Mouse (Mus musculus) midbrain, postnatal 0 days (tissue): ENCODE measurements around the gene Pcbp3. TPM values are rescaled to one million over a fixed set of nuclear protein-coding genes. Genes with fewer than 3 reads are reported as not detected.

Experiments
- ATAC-seq: fragments of 200-750 bp; cut with Nextera tagmentation; 2 replicates; pipeline ENCODE4 v1.8.0; 2017; ENCODE audit warnings: moderate number of reproducible peaks, mild to moderate bottlenecking, moderate TSS enrichment, moderate library complexity; ENCODE audit not compliant: low FRiP score
- DNase-seq: peaks from one replicate; pipeline ENCODE4 v3.0.0-alpha.2; 2015; ENCODE audit warnings: low spot score
- H3K27ac ChIP-seq: fragments of 300-500 bp; sonication (generic); 2 replicates; pipeline ENCODE4 v1.5.1; 2014; ENCODE audit warnings: low read depth, mild to moderate bottlenecking, low read length, mixed read lengths
- H3K27me3 ChIP-seq: fragments of 300-500 bp; sonication (generic); 2 replicates; pipeline ENCODE4 v1.6.1; 2014; ENCODE audit warnings: low read length, control low read depth, mixed read lengths; ENCODE audit not compliant: insufficient read depth
- H3K36me3 ChIP-seq: fragments of 300-500 bp; sonication (generic); 2 replicates; pipeline ENCODE4 v1.6.1; 2014; ENCODE audit warnings: low read length, control low read depth, mixed read lengths; ENCODE audit not compliant: insufficient read depth
- H3K4me1 ChIP-seq: fragments of 300-500 bp; sonication (generic); 2 replicates; pipeline ENCODE4 v1.6.1; 2014; ENCODE audit warnings: mild to moderate bottlenecking, control low read depth, antibody characterized with exemption, low read length, mixed read lengths; ENCODE audit not compliant: insufficient read depth
- H3K4me2 ChIP-seq: fragments of 300-500 bp; sonication (generic); 2 replicates; pipeline ENCODE4 v1.6.1; 2014; ENCODE audit warnings: low read depth, mild to moderate bottlenecking, low read length, mixed read lengths; ENCODE audit not compliant: poor library complexity, severe bottlenecking
- H3K4me3 ChIP-seq: fragments of 300-500 bp; sonication (generic); 2 replicates; pipeline ENCODE4 v1.5.1; 2014; ENCODE audit warnings: low read depth, mild to moderate bottlenecking, low read length, moderate library complexity
- H3K9ac ChIP-seq: fragments of 300-500 bp; sonication (generic); replicated peaks from 2 replicates; pipeline ENCODE4 v1.6.1; 2014; ENCODE audit warnings: mild to moderate bottlenecking, low read length, moderate library complexity, mixed read lengths; ENCODE audit not compliant: poor library complexity, severe bottlenecking
- H3K9me3 ChIP-seq: fragments of 300-500 bp; sonication (generic); 2 replicates; pipeline ENCODE4 v1.6.1; 2016; ENCODE audit warnings: low read length, control low read depth
- CTCF ChIP-seq: IDR thresholded peaks from 2 replicates; pipeline ENCODE4 v1.5.1; 2016; ENCODE audit warnings: antibody characterized with exemption, mild to moderate bottlenecking
- WGBS: fragments of 180-500 bp; shearing (Covaris S2); extraction: QIAGEN DNeasy Blood & Tissue Kit; methylation state at CpG from one replicate; pipeline ENCODE4 v1.1.7; 2014; 5-methylcytosine and 5-hydroxymethylcytosine counted together
- polyA plus RNA-seq: library from polyadenylated mRNA; unstranded; fragments of >200 nt; fragmentation: Nextera tagmentation; extraction: Ambion mirVana; gene quantifications from 2 replicates; pipeline ENCODE4 v1.2.1, GENCODE M21; 2015
- total RNA-seq: library from RNA; depleted of rRNA; stranded (reverse); fragments of >200 nt; gene quantifications from 2 replicates; pipeline ENCODE4 v1.2.3, GENCODE M21; 2014

The Pcbp3 gene
- total and polyA plus RNA-seq, 2 experiments from 2014 or later = 52.4 to 74.4 TPM

DNA sequence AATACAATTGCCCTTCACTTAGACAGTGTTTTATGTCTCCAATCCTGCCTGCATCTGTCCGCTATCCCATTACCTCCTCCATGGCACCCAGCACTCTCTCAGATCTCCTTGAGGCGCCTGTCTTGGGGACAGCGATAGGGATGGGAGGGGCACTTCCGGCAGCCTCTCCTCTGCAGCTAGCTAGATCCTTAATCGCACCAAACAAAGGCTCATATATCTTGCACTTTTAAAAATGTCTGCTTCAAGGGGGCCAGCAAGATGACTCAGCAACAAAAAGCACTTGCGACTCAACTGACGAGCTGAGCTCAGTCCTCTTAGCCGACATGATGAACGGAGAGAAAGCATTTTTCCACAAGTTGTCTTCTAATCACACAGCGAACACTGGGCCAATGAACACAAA is 55.3 kb downstream of the Pcbp3 start:
- H3K4me2 ChIP-seq = no peak overlapping the region
- DNase-seq (no peak), ATAC-seq (no peak)
- H3K9me3 ChIP-seq = no peaks in the 10 kb centered on the region
- no peak overlapping the region for H3K27ac ChIP-seq
- H3K4me1 ChIP-seq = 0 out of 2 replicates have a peak, but pooled peaks cover 4% of the 10 kb centered on the region
- 87% methylated on average over 10 of the region's 10 CpGs for WGBS
- no peak overlapping the region for H3K4me3 ChIP-seq
- TF ChIP-seq CTCF = no peak
- H3K27me3 ChIP-seq = no peaks in the 10 kb centered on the region
- H3K36me3 ChIP-seq = no peaks in the 10 kb centered on the region
- no peak overlapping the region for H3K9ac ChIP-seq

DNA sequence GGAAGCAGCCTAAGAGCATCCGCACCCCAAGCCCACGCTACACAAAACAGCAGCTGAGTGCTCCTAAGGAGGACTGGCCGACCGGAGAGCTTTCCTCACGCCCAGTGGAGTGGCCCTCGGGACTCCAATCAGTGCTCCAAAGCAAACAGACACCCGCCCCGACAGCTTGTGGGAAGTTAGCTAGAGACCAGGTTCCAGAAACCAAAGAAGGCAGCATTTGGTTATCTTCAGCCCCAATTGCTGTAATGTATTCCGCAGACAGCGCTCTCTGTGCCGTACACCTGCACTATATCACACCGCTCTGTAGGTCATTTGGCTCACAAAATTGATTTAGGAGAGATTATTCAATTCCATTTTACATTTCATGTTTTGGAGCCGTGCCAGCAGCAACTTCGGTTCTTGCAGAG is 55.7 kb downstream of the Pcbp3 start:
- Histone ChIP-seq H3K9ac (no peak overlapping the region), H3K27ac (no peak overlapping the region), H3K4me1 (0 out of 2 replicates have a peak, but pooled peaks cover 4% of the 10 kb centered on the region), H3K9me3 (no peaks in the 10 kb centered on the region), H3K36me3 (no peaks in the 10 kb centered on the region), H3K4me2 (no peak overlapping the region), H3K4me3 (no peak overlapping the region), H3K27me3 (no peaks in the 10 kb centered on the region)
- 83% methylated on average over 14 of the region's 14 CpGs for WGBS
- DNase-seq = no peak
- no peak for TF ChIP-seq CTCF
- no peak for ATAC-seq

DNA sequence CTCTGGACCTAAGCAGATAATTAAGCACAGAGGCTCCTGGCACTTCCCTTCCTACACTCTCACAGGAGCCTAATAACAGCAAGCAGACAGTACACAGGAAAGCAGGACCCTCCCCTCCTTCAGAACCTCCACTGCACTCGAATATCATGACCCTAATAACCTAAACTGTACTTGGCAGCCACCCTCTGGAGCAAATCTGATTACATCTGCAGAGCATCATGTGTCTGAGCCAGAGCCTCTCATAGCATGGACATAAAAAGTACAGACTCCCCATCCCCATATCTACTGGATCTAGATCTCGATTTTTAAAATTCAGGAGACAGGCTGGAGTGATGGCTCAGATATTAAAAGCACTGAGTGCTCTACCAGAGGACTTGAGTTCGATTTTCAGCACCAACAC is 58.0 kb downstream of the Pcbp3 start:
- H3K9ac ChIP-seq = no peak overlapping the region
- H3K36me3 ChIP-seq = no peaks in the 10 kb centered on the region
- no peak for DNase-seq
- TF ChIP-seq CTCF = no peak
- 67% methylated on average over 3 of the region's 3 CpGs for WGBS
- ATAC-seq = no peak
- H3K4me2 ChIP-seq = no peak overlapping the region
- H3K27ac ChIP-seq = no peak overlapping the region
- 0 out of 2 replicates have a peak, but pooled peaks cover 4% of the 10 kb centered on the region for H3K4me1 ChIP-seq
- no peak overlapping the region for H3K4me3 ChIP-seq
- H3K9me3 ChIP-seq = no peaks in the 10 kb centered on the region
- no peaks in the 10 kb centered on the region for H3K27me3 ChIP-seq

DNA sequence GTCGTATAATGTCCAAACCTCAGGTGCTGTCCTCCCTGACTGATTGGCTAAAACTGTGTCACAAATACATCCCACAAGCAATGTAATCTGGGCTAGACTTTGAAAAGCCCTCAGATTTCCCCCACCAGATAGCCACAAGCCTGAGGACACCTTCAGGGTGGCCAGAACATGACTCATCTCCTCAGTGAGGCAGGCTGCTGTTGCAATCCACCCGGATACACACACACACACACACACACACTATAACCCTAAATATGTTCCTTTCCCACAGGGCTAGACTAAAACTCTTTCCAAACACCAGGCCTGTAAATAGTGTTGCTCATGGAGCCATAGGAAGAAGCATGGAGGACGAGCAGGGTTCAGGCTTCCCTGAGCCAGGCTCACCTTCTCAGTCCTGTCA is 58.6 kb downstream of the Pcbp3 start:
- 0 out of 2 replicates have a peak, but pooled peaks cover 4% of the 10 kb centered on the region for H3K4me1 ChIP-seq
- no peak for DNase-seq
- no peaks in the 10 kb centered on the region for H3K9me3 ChIP-seq
- H3K4me2 ChIP-seq = no peak overlapping the region
- no peak overlapping the region for H3K9ac ChIP-seq
- TF ChIP-seq CTCF = no peak
- no peak overlapping the region for H3K4me3 ChIP-seq
- no peaks in the 10 kb centered on the region for H3K36me3 ChIP-seq
- ATAC-seq = no peak
- 63% methylated on average over 3 of the region's 3 CpGs for WGBS
- H3K27ac ChIP-seq = no peak overlapping the region
- H3K27me3 ChIP-seq = no peaks in the 10 kb centered on the region

DNA sequence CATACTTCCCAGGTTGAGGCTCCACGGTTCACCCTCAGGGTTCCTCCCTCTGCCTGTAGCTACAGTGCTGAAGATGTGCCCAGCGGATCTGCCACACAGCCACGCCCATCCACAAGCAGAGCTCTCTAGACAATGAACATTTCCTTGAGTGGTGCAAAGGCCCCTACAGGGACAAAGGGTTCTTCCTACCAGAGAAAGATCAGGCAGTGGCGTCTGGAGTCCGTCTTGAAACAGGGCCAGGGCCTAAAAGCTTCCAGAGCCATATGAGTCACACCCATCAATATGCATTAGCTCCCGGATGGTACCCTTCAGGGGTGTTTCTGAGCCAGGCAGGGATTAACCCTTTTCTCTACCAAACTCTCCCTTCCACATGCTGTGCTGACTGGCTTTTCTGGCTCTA is 59.1 kb downstream of the Pcbp3 start:
- 9% methylated on average over 6 of the region's 6 CpGs for WGBS
- Histone ChIP-seq H3K27me3 (no peaks in the 10 kb centered on the region), H3K9ac (no peak overlapping the region), H3K4me1 (0 out of 2 replicates have a peak, but pooled peaks cover 4% of the 10 kb centered on the region), H3K4me2 (no peak overlapping the region), H3K36me3 (no peaks in the 10 kb centered on the region), H3K4me3 (no peak overlapping the region), H3K27ac (no peak overlapping the region), H3K9me3 (no peaks in the 10 kb centered on the region)
- TF ChIP-seq CTCF = no peak
- peak; percentile 74 for DNase-seq
- ATAC-seq = no peak

DNA sequence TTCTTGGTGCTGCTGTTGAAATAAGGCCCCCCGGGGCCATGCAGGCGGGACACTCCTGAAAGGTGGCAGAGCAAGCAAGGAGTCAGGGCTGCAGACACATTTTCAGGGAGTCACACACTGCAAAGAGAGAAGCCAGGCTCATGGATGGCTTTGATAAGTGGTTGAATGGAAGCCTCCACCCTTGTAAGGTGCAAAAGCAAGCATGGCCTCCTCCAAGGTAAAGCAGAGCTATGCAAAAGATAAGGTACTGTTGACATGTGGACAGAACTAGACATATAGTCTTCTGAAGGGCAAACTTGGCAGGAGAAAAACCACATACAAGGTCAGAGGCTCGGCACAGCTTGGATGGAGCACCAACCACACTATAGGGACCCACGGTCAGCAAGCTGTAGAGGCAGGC is 63.3 kb downstream of the Pcbp3 start:
- no peaks in the 10 kb centered on the region for H3K9me3 ChIP-seq
- ATAC-seq = no peak
- WGBS = 92% methylated on average over 4 of the region's 4 CpGs
- no peaks in the 10 kb centered on the region for H3K27me3 ChIP-seq
- no peak for DNase-seq
- no peak overlapping the region for H3K9ac ChIP-seq
- no peak for TF ChIP-seq CTCF
- H3K36me3 ChIP-seq = no peaks in the 10 kb centered on the region
- no peak overlapping the region for H3K4me3 ChIP-seq
- H3K4me1 ChIP-seq = 0 out of 2 replicates have a peak, but pooled peaks cover under 1% of the 10 kb centered on the region
- H3K27ac ChIP-seq = no peak overlapping the region
- no peak overlapping the region for H3K4me2 ChIP-seq
